Mouse (Mus musculus) left cerebral cortex, adult 18-20 months (tissue): ENCODE data around the gene Gm7173. TPM values are rescaled to one million over a fixed set of nuclear protein-coding genes. Genes with fewer than 3 reads are reported as not detected.

Experiments used
- DNase-seq, 2 experiments: peaks; one replicate each; pipeline ENCODE4 v3.0.0; 2021 to 2022; ENCODE audit warnings: low spot score in 2 of 2, mixed read lengths in 1 of 2
- long read RNA-seq, 2 experiments: library from polyadenylated mRNA; stranded (forward); transcript quantifications; one replicate each; pipeline ENCODE4 v2.0.0; 2021
- total RNA-seq, 2 experiments: library from RNA; stranded (reverse); gene quantifications; 2 replicates each; pipeline ENCODE4 v1.2.3; 2021

The Gm7173 gene
- 1 to 10 TPM; 1.0 to 1.7 TPM for total RNA-seq
- long read RNA-seq, experiment 1: 0 reads
- long read RNA-seq, experiment 2: 0 reads

DNA sequence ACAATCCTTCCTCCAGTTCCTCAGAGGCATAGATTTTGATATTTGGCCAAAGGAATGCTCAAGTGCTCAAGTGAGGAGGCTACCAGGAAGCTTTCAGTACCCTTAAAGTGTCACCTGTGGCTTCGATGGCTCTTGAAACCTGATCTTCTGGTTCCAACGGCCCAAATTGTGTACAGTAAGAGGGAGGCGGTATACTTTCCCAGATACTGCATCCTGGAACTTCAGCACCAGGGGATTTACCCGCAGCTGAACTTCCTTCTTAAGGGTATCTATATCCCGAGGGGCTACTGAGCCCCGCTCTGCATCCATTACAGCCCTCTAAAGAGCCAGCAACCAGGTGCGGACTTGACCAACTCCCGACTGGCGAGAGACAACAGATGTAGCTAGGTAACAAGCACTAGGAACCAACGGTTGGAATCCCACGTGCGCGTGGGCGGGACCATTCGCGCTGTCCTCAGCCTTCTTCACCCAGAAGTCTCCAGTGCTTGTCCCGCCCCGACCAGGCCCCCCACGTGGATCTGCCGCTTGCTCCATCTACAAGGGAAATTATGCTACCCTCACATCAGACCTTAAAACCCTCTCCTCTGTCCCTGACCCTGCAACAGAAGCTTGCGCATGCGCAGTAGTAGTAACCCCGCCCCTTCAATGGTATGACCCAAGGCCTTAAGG is at the start of gene Gm7173:
Gm7173 (minus strand) TSS at position 309 of the 669 bp plus-strand sequence.
- DNase-seq: peak; percentile 13 to 20

- DNase-seq: no peak
Observed at GRCm38 (mm10) chrX:79517646-79518016, 546 bp upstream of the Gm7173 start.

DNA sequence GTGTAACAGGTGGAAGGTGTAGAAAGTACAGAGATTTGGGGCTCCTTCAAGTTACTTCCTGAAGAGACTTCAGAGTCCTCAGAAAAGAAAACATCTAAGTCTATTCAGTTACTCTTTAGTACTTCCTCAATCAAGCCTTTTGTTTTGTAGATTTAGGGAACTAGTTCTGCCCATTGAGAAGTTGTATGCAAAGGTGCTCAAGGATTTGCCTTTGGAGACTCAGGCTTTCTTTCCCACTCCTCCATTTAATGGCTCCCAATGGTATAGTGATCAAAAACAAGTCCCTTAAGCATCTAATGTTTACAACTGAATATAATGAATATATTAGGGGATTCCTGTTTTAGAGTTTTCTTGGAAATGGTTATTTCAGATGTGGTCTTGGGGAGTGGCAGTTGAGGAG is 200.3 kb downstream of the Gm7173 start:
- no peak for DNase-seq

Other genes with a start within 250 kb of the Gm7173 start
- under 1 TPM in 1 of 2 experiments, not detected in 1; 0.37 TPM for gene Mageb16, start 154.2 kb upstream of the Gm7173 start, total RNA-seq